Mouse (Mus musculus) thymus, postnatal 25 days (tissue): Measurements from ENCODE around the gene Cacnb3.

Experiments used
- DNase-seq: peaks from one replicate; pipeline ENCODE4 v3.0.0; 2022

Gene Cacnb3

DNA sequence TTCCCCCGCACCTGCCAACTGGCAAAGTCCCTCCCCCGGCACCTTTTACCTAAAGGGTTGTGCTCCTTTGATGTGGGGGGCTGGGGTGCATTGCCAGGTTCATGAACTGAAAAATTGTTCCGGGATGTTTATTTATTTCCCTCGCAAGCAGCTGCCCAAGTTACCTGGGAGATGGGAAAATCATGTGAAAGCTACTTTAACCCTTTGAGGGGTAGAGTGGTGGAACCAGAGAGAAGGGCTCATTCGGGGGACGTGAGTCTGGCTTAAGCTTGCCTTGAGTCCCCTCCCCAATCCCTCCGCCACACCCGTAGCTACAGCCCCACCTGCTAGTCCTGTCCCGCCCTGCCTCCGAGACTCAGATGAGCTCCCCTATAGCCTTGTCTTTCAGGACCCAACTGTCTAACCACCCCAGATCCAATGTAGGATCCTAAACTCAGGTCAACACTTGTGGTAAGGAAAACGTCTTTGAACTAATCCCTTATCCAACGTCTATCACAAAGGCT, 20.5 kb upstream of the Cacnb3 start:
- peak; percentile 79 for DNase-seq

DNA sequence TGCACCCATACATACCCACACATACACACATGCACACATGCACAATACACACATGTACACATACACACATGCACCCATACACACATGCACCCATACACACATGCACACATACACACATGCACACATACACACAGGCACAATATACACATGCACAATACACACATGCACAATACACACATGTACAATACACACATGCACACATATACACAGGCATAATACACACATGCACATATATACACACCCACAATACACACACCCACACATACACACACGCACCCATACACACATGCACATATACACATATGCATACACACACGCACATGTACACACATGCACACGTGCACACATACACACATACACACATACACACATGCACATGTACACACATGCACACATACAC, 18.4 kb upstream of the Cacnb3 start:
- no peak for DNase-seq

DNA sequence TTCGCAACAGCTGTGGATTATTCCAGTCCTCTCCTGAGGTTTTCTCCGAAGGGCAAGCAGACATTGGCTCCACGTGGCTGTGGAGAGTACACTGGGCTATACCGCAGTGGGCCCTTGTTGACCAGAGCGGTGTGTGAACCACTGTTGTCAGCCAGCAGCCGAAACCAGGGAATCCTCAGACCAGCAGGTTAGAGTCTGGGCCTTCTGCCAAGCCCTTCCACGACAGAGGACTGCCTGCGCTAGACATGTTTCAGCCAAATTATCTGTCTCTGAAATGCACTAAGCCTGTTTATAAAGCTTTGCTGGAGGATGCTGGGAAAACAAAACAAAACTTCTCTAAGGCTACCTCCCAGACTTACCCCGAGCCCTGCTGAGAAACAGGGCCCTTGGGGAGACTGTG, 16.1 kb upstream of the Cacnb3 start:
- no peak for DNase-seq

- DNase-seq = no peak
Measured at GRCm38 (mm10) chr15:98614971-98615370, 15.7 kb upstream of the Cacnb3 start.

GRCm38 (mm10) chr15:98615751-98616150, 14.9 kb upstream of the Cacnb3 start:
- no peak for DNase-seq

DNA sequence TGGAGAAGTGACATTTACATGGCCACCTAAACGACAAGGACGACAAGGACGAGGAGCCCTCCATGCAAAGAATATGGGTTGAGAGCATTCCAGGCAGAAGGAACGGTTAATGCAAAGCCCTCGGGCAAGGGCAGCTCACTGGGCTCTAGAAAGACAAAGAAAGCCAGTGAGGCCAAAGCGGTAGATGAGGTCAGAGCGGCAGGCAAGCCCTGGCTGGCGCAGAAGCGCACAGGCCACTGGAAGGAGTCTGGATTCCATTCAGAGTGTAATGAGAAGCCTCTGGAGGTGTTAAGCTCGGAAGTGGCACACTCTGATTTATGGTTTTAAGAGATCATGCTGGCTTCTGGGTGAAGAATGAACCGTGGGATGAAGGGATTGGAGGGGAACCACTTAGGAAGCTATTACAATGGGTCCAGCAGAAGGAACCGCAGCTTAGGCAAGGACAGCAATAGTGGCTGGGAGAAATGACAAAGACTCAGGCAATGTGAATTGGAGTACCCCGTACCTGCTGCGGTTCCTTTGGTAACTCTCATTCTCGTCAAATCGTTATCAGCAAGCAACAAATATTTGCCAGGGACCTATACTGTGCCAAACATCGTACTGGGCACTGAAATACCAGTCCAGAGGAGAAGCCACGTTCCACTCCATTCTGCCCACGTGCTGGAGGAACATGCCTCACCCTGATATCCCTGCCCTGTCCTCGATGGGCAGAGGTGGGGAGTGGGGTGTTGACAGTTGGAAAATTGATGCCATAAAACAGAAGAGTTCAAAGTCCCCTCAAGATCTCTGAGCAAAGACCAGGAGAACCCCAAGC, 14.1 kb upstream of the Cacnb3 start:
- no peak for DNase-seq

GRCm38 (mm10) chr15:98617176-98617537, 13.5 kb upstream of the Cacnb3 start:
- DNase-seq = peak; percentile 84

- DNase-seq = peak; percentile 31
Measured at GRCm38 (mm10) chr15:98622199-98622598, 8.4 kb upstream of the Cacnb3 start.

- DNase-seq = peak; percentile 41
Measured at GRCm38 (mm10) chr15:98622721-98623120, 7.9 kb upstream of the Cacnb3 start.

DNA sequence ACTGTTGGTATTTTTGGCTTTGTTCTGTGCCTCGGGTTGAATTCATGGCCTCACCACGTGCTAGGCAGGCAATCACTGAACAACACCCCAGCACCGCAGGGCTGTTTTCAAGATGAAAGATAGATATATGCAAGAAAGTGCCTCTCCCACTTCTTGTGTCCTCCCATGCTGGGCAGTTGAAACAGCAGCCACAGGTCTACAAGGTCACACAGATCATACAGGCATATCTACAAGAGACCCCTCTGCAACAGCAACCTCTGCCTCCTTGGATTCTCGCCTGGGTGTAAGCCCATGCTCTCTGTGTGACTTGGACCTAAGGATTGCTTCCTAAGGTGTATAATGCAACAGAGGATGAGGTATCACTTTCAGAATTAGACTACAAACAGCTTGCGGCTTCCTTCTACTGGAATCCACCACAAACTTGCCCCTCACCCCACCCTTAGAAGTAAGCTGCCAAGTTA, 7.2 kb upstream of the Cacnb3 start:
- peak; percentile 42 for DNase-seq

- DNase-seq = no peak
Measured at GRCm38 (mm10) chr15:98626078-98626477, 4.6 kb upstream of the Cacnb3 start.

GRCm38 (mm10) chr15:98626487-98627212, 4.0 kb upstream of the Cacnb3 start:
- DNase-seq = no peak

GRCm38 (mm10) chr15:98628589-98629254, 1.9 kb upstream of the Cacnb3 start:
- DNase-seq = no peak

GRCm38 (mm10) chr15:98629464-98629863, 1.2 kb upstream of the Cacnb3 start:
- no peak for DNase-seq

DNA sequence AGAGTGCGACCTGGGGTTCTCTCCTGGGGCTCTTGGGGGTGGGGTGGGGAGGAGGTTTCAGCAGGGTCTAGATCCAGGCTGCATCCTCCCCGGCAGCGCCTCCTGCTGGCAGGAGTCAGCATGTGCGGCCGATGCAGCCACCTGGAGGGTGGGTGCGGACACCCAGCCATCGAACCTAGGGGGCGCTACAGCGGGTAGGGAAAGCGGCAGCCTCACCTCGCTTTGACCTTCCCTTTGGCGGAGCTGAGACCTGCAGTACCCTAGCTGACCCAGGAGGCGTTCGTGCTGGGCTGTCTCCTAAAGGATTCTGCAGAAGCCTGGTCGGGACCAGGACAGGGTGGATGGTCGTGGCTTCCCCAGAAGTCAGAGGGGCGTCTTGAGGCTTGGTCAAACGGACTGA, 853 bp downstream of the Cacnb3 start:
- peak; percentile 85 for DNase-seq

- DNase-seq = no peak
Measured at GRCm38 (mm10) chr15:98632107-98632744, 1.6 kb downstream of the Cacnb3 start.

- no peak for DNase-seq
Measured at GRCm38 (mm10) chr15:98632921-98633320, 2.3 kb downstream of the Cacnb3 start.

GRCm38 (mm10) chr15:98633822-98634470, 3.3 kb downstream of the Cacnb3 start:
- no peak for DNase-seq

DNA sequence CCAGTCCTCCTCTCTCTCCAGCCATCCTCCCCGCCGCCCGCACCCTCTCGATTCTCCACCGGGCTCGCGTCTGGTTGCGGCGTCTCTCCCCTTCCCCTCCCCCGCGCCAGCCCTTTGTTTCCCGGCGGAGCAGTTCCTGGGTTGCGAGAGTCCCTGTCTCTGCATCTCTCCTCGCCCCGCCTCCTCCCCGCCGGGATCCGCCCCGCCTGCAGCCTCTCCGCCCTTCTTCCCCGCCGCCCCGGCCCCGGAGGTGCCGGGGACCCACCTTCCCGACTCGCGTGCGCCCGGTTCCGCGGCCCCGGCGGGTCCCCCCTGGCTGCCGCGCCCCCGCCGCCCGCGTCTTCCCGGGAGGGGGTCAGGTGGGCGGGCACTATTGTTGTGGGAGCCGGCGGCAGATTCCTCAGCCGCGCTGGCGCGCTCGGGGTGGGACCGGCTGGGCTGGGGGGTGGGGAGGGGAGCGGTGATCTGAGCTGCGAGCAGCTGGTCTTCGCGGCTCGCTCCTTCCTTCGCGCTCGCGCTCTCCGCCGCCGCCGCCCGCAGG, 4.0 kb downstream of the Cacnb3 start:
- peak; percentile 86 for DNase-seq

DNA sequence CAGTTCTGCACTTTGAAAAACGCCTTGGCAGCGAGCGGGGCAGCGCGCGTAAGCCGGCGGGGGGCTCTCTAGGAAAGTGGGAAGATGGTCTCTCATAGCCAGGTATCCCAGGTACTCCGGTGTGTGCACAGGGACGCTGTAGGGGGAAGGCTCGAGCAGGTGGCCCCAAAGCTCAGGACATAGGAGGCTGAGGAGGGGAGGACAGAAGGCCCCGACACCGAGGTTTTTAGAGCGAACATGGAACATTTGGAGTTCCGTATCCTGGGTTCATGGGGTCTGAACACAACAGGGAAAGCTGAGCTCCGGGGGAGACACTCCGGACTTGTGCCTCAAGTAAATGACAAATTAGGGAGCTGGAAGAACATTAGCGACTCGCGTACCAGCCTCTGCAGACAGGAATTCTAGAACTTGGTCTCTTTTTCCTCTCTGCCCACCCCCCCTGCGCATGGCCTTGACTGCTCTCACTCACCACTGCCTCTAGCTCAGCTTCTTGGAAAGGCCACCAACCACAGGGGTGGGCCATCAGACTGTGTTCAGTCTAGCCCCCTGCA, 4.7 kb downstream of the Cacnb3 start:
- DNase-seq = no peak

DNA sequence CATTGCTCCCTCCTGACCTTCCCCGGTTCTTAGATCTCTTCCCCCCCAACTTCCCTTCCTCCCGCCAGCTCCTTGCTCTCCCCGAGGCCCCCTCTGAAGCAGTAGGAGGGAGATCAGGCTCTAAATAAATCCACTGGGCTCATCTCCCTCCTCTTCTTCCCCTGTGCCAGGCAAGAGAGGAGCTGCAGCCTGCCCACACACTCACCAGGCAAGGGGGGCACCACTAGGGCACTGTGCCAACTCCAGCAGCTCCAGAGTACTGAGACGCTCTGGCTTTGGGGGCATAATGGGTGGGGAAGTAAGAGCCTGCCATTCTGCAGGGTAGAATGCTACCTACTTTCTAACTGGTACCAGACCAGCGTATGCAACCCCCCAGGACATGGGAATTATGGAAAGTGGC, 5.9 kb downstream of the Cacnb3 start:
- DNase-seq = no peak

GRCm38 (mm10) chr15:98637155-98637554, 6.5 kb downstream of the Cacnb3 start:
- DNase-seq = no peak
